Mouse (Mus musculus) C2C12 (cell line): Measurements from ENCODE around the gene Mtmr11.

Source experiments
- CTCF ChIP-seq: IDR thresholded peaks from one replicate; pipeline ENCODE4 v1.5.1; 2011; ENCODE audit not compliant: control insufficient read depth, insufficient read depth, insufficient read length
- MAX ChIP-seq: IDR thresholded peaks from one replicate; pipeline ENCODE4 v1.6.1; 2011; ENCODE audit warnings: mild to moderate bottlenecking, control low read depth
- MYOG ChIP-seq: IDR thresholded peaks from one replicate; pipeline ENCODE4 v1.6.1; 2011; ENCODE audit not compliant: control insufficient read depth, insufficient read length; ENCODE audit errors: extremely low read depth
- USF1 ChIP-seq: IDR thresholded peaks from one replicate; pipeline ENCODE4 v1.6.1; 2011; ENCODE audit warnings: low read depth, mild to moderate bottlenecking, control low read depth, moderate library complexity

- no peak for TF ChIP-seq CTCF
- no peak for TF ChIP-seq USF1
- no peak for TF ChIP-seq MYOG
- TF ChIP-seq MAX = no peak
Measured at GRCm38 (mm10) chr3:96152611-96153010, 9.2 kb upstream of the Mtmr11 start.
